Mouse (Mus musculus) CH12F3 (cell line): ENCODE measurements around the gene Dnajb4.

Experiments
- in situ Hi-C: fragments of 300-500 bp; cut with MboI; formaldehyde crosslinking; loops from 2 replicates; pipeline ENCODE4 v1.14.3; 2020; ENCODE audit warnings: low sequenced_read_pairs

The Dnajb4 gene

GRCm38 (mm10) chr3:152179285-152179684, 30.8 kb downstream of the Dnajb4 start:
- in situ Hi-C loops, result no loop called here

- in situ Hi-C loops, result no loop called here
These were observed 31.3 kb downstream of the Dnajb4 start for GRCm38 (mm10) chr3:152178816-152179215.

- in situ Hi-C loops, result no loop called here
These were observed 37.7 kb downstream of the Dnajb4 start for GRCm38 (mm10) chr3:152172322-152172935.

GRCm38 (mm10) chr3:152171862-152172261, 38.2 kb downstream of the Dnajb4 start:
- in situ Hi-C loops, result no loop called here

- in situ Hi-C loops, result no loop called here
These were observed 38.9 kb downstream of the Dnajb4 start for GRCm38 (mm10) chr3:152171236-152171635.

GRCm38 (mm10) chr3:152170407-152170806, 39.7 kb downstream of the Dnajb4 start:
- in situ Hi-C loops, result no loop called here

- in situ Hi-C loops, result no loop called here
These were observed 42.1 kb downstream of the Dnajb4 start for GRCm38 (mm10) chr3:152168007-152168406.

GRCm38 (mm10) chr3:152166699-152167451, 43.2 kb downstream of the Dnajb4 start:
- in situ Hi-C loops, result no loop called here

- in situ Hi-C loops, result no loop called here
These were observed 44.0 kb downstream of the Dnajb4 start, which contains the start of gene Gipc2 for GRCm38 (mm10) chr3:152166099-152166423. Gipc2 (minus strand) TSS chr3:152166230.

- in situ Hi-C loops, result no loop called here
These were observed 44.6 kb downstream of the Dnajb4 start for GRCm38 (mm10) chr3:152165351-152166098.

GRCm38 (mm10) chr3:152165014-152165350, 45.1 kb downstream of the Dnajb4 start:
- in situ Hi-C loops, result no loop called here

- in situ Hi-C loops, result no loop called here
These were observed 46.8 kb downstream of the Dnajb4 start for GRCm38 (mm10) chr3:152163320-152163719.

- in situ Hi-C loops, result no loop called here
These were observed 49.5 kb downstream of the Dnajb4 start for GRCm38 (mm10) chr3:152160607-152161006.

- in situ Hi-C loops, result no loop called here
These were observed 50.8 kb downstream of the Dnajb4 start for GRCm38 (mm10) chr3:152159321-152159720.

GRCm38 (mm10) chr3:152158344-152159291, 51.5 kb downstream of the Dnajb4 start:
- in situ Hi-C loops, result no loop called here

GRCm38 (mm10) chr3:152156816-152157496, 53.1 kb downstream of the Dnajb4 start:
- in situ Hi-C loops, result no loop called here

- in situ Hi-C loops, result no loop called here
These were observed 54.7 kb downstream of the Dnajb4 start for GRCm38 (mm10) chr3:152155296-152155948.

- in situ Hi-C loops, result no loop called here
These were observed 56.0 kb downstream of the Dnajb4 start for GRCm38 (mm10) chr3:152154095-152154494.

- in situ Hi-C loops, result no loop called here
These were observed 57.0 kb downstream of the Dnajb4 start for GRCm38 (mm10) chr3:152153152-152153551.

GRCm38 (mm10) chr3:152152483-152152804, 57.7 kb downstream of the Dnajb4 start:
- in situ Hi-C loops, result no loop called here
